Mouse (Mus musculus) ES-CJ7 (cell line): ENCODE measurements around the gene Wdr47.
"Not testable (repeated sequence)": the region's sequence is repeated elsewhere in the genome, so short reads cannot be mapped to it uniquely, and the experiment has no call there.

ENCODE experiments used
- DNase-seq: peaks from one replicate; pipeline ENCODE4 v3.0.0; 2011; ENCODE audit warnings: low read depth, low spot score

Gene Wdr47

GRCm38 (mm10) chr3:108634761-108635160 is 43.7 kb downstream of the Wdr47 start:
- DNase-seq = no peak

GRCm38 (mm10) chr3:108639412-108639811 is 48.3 kb downstream of the Wdr47 start:
- DNase-seq = peak; percentile 31

GRCm38 (mm10) chr3:108640998-108641397 is 49.9 kb downstream of the Wdr47 start:
- no peak for DNase-seq

- DNase-seq = no peak
Observed at GRCm38 (mm10) chr3:108644856-108645255, 53.8 kb downstream of the Wdr47 start.

GRCm38 (mm10) chr3:108646036-108646435 is 55.0 kb downstream of the Wdr47 start:
- peak; percentile 47 for DNase-seq

GRCm38 (mm10) chr3:108647681-108648080 is 56.6 kb downstream of the Wdr47 start:
- peak; percentile 68 for DNase-seq

DNA sequence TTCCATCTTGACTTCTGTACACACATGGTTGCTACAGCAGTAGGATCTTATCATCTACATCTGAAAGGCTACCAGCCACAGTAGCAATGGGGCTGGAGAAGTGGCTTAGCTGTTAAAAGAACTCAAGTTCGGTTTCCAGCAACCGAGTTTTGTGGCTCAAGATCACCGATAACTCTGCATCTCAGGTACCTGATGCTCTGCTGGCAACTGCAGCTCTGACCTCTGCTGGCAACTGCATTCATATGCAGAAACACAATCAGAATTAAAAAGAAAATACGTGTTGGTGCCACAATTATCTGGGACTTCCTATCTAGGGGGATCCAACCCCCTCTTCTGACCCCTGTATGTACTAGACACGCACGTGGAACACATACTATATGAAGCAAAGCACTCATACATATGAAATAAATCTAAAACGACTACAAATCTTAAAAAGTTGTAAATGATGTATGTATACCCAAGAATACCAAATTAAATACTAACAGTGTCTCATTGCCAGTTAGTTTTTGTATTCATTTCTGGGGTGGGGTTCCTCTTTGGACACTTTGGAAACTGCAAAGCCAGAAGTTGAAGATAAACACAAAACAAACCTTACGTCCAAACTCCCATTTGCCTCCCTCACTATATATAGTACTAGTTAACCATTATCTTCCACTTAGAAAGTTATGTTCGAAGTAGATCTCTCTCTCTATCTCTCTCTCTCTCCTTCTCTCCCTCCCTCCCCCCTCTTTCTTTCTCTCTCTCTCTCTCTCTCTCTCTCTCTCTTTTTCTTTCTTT is 62.0 kb downstream of the Wdr47 start:
- DNase-seq = peak; percentile 62

- DNase-seq = peak; percentile 92
Observed at GRCm38 (mm10) chr3:108653710-108654379, 62.8 kb downstream of the Wdr47 start, which contains the start of gene Clcc1. TSS of gene Clcc1 (plus strand) at chr3:108653913.

DNA sequence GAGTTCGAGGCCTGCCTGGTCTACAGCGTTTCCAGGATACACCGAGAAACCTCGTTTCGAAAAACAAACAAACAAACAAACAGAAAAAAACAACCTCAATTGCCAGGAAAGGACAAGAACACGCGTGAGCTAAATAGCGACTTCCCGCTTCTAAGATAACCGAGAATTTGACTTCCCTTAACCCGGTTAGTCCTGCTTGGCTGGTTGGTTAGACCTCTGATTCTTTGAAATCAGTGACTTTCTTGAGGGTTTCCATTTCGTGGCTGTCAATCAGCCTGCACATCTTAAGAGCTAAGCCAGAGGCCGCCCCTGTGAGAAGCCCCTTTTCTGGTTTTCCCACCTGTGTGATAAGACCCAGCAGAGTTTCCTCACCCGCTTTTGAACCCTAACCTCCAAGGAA is 63.5 kb downstream of the Wdr47 start:
- DNase-seq = no peak

- DNase-seq = no peak
Observed at GRCm38 (mm10) chr3:108655486-108655885, 64.4 kb downstream of the Wdr47 start.

- no peak for DNase-seq
Observed at GRCm38 (mm10) chr3:108658612-108659011, 67.5 kb downstream of the Wdr47 start.

GRCm38 (mm10) chr3:108660941-108661340 is 69.9 kb downstream of the Wdr47 start:
- peak; percentile 41 for DNase-seq

DNA sequence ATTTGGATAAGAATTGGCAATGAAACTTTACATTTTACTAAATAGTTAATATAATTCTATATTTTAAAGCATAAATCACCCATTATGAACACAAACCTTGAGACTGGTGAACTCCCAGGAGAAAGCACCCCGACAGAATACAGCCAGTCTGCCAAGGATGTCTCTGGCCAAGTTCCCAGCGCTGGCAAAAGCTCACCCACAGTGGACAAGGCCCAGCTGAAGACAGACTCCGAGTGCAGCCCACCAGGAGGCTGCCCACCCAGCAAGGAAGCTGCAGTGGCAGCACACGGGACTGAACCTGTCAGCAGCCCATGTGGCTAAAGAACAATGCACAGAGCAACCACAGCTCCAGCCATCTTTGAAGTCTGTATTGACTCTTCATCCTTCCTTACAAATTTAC is 85.5 kb downstream of the Wdr47 start:
- no peak for DNase-seq

- DNase-seq = no peak
Observed at GRCm38 (mm10) chr3:108681004-108681403, 89.9 kb downstream of the Wdr47 start.

- DNase-seq = not testable (repeated sequence)
Observed at GRCm38 (mm10) chr3:108683597-108683996, 92.5 kb downstream of the Wdr47 start.

DNA sequence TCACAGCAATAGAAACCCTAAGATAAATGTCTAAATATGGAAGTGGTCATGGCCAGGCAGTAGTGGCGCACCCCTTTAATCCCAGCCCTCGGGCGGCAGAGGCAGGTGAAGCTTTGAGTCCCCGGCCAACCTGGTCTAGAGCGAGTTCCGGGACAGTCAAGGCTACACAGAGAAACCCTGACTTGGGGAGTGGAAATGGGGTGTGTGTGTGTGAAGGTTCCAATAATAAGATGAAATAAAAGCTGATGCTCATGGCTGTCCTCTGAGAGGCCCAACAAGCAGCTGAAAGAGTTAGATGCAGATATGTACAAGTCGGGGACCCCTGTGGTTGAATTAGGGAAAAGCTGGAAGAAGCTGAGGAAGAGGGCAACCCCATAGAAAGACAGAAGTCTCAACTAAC is 94.6 kb downstream of the Wdr47 start:
- no peak for DNase-seq

- no peak for DNase-seq
Observed at GRCm38 (mm10) chr3:108689015-108689441, 97.9 kb downstream of the Wdr47 start.

GRCm38 (mm10) chr3:108689446-108689845 is 98.4 kb downstream of the Wdr47 start:
- DNase-seq = no peak

GRCm38 (mm10) chr3:108689979-108690378 is 98.9 kb downstream of the Wdr47 start:
- DNase-seq = no peak

DNA sequence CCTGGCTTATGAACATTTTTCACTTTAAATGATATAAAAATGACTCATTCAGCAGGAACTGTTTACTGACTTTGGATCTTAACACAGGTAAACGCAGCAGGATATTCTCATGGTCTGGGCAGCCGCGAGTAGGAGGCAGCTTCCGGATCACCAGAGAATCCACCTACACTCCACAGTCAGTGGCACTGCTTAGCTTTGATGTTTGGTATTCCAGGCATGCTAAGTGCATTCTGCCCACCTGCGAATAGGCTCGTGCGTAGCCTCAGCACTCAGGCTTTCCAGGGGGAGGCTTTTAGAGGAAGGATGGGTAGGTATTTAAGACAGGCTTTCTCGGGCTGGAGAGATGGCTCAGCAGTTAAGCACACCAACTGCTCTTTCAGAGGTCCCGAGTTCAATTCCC is 103.2 kb downstream of the Wdr47 start:
- DNase-seq = no peak
